Mouse (Mus musculus): ENCODE measurements around the gene Ppp2r5b. TPM values are rescaled to one million over a fixed set of nuclear protein-coding genes. Genes with fewer than 3 reads are reported as not detected.

Ppp2r5b gene
- total RNA-seq (2021) = 10 to 100 TPM; 26.2 to 26.4 TPM
- long read RNA-seq, experiment 1, transcript Ppp2r5b-201 (14 exons, 2,742 nt) = major isoform, 35 of 42 reads
- long read RNA-seq, experiment 1, partial matches to known transcripts = 3 of 42 reads
- long read RNA-seq, experiment 1, other reads (novel, unspliced or antisense) = 4 of 42 reads
- long read RNA-seq, experiment 2, transcript Ppp2r5b-201 (14 exons, 2,742 nt) = major isoform, 53 of 64 reads
- long read RNA-seq, experiment 2, partial matches to known transcripts = 6 of 64 reads
- long read RNA-seq, experiment 2, other reads (novel, unspliced or antisense) = 5 of 64 reads

DNA sequence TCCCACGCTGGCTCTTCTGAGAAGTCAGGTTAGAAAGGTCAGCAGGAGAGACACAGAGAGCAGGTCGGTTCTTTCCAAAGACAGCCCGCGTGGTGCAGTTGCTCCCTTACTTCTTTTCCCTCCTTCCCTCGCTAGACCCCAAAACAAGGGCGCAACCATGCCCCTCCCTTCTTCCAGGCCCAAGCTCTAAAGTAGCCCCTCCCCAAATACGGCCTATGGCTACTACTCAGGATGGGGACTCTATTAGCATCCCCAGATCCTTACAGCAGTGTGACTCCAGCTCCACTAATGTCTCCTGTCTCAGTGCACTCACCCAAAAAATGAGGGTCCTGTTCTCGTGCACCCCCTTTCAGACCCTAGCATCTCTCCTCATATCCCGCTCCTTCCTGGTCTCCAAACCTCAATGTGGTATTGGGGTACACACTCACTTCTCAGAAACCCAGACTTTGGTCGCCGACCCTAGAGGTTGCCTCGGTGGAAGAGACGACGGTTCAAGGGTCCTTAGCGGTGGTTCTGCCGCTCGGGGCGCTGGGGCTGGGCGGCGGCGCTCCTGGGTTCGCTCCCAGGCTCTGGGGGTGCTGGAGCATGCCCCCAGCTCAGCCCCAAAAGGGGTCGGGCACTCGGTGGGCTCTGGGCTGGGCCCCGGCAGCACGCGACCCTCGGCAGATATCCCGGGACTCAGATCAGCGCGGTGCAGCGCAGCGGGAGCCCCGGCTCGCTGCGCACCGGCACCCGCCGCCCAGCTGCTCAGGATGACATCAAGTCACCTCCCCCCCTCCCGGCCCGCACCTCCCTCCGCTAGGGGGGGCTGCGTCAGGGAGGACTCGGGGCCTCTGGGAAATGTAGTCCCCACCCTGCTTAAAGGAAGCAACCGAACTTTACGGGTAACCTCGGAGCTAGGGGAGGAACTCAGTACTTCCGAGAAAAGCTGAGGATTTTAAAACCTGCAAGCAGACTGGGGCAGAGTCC is at the start of gene Ppp2r5b:
Ppp2r5b (minus strand) TSS at position 789 of the 969 bp plus-strand sequence.
- peak; percentile 90 to 92 for DNase-seq (ENCODE audit: low spot score in 2 of 2)

DNA sequence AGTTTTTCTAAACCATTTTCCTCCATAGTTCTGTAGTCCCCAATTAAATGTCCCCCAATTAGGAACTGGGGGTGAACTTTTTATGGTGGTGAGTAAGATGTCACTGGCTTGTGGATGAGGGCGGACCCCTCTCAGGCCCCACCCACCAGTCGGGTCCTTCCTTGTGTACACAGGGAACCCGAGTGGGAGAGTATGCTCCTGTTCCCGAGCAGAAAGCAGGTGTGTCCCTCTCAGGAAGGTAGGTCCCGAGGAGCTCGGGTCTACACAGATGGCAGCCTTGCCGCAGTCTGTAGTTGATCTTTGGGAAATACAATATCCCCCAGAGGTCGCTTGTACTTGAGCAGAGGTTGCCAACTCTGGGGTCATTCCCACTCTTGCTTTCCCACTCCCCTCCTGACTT is 49.6 kb upstream of the Ppp2r5b start:
- no peak for DNase-seq (ENCODE audit: low spot score in 2 of 2)

DNA sequence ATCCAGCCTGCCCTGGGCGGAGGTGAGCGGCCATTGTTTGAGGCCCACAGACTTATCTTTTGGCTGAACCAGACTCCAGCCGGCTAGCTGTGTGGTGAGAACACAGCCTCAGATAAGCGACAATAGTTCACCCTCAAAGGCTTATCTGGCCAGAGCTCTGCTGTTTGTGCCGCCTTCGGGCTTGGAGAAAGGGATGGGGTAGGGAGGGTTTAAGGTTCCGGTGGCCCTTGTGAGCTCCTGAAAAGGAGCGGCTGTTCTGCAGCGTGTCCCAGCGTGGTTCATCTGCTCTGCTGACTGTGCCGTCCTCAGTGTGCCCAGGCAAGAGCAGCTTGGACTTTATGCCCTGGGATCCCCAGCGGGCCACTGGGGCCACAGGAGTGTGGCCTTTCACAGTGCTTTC is 48.8 kb upstream of the Ppp2r5b start:
- DNase-seq (ENCODE audit: low spot score in 2 of 2) = no peak

DNA sequence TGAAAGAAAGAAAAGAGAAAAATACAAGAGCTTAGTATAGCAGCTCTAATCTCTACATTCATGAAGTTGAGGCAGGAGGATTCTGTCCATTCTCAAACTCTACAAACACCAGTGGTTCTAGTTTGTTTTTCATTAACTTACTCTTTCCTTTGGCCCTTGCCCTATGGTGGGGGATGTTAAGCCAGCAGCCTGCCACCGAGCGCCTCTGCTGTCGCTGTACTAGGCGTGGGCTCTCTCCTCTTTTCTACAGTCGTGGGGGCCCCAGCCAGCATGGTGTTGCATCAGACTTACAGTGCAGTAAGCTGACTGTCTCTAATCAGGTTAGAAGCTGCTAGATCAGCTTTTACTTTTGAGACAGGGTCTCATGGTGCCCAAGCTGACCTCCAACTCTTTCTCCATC is 47.3 kb upstream of the Ppp2r5b start:
- DNase-seq (ENCODE audit: low spot score in 2 of 2) = no peak

DNA sequence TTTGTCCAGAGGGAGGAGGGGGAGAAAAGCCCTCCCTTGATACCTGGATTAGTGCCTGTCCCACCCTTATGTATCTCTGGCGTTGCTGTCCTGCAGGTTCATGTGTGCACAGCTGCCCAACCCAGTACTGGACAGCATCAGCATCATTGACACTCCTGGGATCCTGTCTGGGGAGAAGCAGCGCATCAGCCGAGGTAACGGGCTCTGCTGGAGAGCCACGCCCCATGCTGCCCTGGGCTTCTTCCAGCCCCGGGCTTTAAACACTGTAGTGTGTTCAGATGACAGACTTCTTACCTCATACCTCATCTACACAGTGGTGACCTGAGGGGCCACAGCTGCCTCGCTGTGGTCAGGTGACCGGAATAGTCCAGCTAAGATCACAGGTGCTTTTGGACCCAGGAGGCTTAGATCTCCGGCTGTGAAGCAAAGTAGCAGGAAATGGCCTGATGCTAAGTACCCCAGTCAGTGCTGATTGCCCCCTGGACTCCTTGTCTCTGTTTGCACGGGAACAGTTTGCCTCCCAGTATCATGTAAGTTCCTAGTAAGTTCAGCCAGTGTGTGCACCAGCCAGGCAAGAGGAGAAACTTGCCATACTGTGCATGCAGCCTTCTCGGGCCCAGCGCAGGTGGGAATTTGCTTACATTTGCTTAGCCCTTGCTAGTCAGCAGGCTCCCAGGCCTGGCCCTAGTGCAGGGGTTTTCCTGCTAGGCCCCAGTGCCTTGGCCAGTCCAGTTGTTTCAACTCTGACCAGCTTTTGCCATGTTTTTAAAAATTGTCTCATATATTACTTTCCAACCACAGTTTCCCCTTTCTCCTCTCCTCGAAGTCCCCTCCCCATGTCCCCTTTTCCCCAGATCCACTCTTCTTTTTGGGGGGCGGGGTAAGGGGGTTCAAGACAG is 45.7 kb upstream of the Ppp2r5b start:
- no peak for DNase-seq (ENCODE audit: low spot score in 2 of 2)

DNA sequence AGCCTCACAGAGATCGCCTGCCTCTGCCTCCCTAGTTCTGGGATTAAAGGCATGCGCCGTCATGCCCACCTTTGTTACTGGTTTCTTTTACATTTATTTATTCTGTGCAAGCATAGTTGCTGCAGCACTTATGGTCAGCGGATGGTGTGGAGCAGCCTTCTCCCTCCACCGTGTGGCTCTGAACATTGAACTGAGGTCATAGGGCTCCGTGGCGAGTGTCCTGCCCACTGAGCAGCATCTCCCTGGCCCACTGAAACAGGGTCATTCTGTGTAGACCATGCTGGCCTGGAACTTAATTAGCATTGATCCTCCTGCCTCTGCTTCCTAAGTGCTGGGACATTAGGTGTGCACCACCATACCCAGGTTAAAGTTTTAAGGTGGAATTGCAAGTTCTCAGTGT is 44.9 kb upstream of the Ppp2r5b start:
- DNase-seq (ENCODE audit: low spot score in 2 of 2) = no peak

DNA sequence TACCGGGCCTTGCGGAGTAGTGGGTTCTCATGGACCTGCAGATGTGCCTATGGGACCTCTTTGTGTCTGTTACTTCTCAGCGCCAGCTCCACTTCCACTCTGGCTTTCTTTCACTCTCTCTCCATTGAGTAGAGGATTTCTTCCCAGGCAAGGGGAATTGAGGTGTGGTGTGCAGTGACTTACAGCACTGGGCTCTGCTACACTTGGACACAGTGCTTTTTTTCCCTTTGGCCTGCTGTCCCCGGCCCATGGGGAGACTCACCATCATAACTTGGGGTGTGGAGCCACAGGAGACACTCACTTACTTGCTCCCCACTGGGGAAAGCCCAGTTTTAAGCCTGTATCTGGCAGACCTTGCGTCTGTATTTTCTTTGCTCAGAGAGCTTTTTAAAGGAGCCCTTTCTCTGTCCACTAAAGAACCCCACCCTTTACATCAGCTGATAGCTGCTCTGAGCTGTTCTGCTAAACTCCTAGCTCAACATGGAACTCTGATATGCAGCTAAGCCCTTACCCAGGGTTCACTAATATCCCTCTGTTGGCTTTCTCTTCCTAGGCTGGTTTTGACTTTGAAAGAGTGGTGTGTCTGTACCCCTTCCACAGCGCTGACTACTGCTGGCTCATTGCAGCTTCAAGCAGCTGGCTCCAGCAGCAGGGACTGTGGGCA is 43.9 kb upstream of the Ppp2r5b start:
- DNase-seq (ENCODE audit: low spot score in 2 of 2) = no peak

DNA sequence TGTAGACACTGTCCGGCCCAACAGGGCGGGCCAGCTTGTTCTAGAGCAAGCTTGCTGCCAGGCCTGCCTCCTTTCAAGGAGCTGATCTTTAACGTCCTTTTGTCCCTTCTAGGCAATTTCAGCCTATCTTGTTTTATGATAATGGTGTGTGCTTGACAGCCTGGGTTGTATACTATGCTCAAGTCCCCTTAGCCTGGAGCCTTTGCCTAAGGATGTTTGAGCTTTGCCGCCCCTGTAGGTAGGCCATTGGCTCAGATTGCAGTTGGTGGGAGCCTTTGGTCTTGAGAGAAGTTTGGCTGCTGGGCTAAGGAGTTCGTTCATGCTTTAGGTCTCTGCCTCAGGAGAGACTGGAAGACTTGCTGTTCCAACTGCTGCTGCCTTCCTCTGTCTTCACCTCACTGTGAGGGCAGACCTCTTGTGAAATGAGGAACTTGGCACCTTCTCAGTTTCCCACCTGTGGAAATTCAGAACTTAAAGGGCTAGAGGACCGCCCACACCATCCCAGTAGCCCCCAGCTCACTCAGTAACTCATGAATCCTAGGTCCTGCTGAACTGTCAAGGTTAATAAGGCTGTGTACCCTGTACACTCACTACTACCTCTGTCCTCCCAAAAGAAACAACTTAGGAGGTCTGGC is 42.9 kb upstream of the Ppp2r5b start:
- DNase-seq (ENCODE audit: low spot score in 2 of 2) = no peak

DNA sequence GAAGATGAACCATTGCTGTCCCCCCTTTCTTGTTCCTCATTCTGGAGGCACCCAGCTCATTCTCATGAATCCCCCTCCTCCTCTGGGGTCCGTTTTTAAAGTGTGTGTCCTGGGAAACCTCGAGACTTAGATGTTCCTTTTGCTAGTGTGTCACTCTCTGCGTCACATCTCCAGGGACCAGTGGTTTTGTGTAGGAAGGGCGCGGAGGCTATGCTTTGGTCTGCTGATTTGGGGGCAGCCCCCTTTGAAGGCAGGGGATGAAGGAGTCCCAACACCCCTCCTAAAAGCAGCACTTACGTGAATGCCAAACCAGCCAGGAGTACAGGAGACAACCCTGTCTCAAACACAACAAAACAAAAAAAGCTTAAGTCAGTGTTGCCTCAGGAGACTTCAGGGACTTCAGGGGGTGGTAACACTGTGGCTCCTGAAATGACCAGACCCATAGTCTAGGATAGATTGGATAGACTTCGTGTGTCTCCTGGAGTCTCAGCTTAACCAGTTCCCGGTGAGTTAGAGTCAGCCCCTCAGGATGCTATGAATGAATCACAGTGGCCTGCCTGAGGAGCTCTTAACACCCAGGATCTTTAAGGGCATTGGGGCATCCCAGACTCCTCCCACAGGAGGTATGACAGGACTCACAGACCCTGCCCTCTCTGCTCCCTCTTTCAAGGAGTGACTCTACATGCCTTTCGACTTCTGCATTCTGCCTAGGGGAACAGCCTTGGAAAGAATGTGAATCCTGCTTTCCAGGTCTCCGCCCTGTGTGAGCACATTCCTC is 42.2 kb upstream of the Ppp2r5b start:
- DNase-seq (ENCODE audit: low spot score in 2 of 2) = peak in 1 of 2 experiments; percentile 73

DNA sequence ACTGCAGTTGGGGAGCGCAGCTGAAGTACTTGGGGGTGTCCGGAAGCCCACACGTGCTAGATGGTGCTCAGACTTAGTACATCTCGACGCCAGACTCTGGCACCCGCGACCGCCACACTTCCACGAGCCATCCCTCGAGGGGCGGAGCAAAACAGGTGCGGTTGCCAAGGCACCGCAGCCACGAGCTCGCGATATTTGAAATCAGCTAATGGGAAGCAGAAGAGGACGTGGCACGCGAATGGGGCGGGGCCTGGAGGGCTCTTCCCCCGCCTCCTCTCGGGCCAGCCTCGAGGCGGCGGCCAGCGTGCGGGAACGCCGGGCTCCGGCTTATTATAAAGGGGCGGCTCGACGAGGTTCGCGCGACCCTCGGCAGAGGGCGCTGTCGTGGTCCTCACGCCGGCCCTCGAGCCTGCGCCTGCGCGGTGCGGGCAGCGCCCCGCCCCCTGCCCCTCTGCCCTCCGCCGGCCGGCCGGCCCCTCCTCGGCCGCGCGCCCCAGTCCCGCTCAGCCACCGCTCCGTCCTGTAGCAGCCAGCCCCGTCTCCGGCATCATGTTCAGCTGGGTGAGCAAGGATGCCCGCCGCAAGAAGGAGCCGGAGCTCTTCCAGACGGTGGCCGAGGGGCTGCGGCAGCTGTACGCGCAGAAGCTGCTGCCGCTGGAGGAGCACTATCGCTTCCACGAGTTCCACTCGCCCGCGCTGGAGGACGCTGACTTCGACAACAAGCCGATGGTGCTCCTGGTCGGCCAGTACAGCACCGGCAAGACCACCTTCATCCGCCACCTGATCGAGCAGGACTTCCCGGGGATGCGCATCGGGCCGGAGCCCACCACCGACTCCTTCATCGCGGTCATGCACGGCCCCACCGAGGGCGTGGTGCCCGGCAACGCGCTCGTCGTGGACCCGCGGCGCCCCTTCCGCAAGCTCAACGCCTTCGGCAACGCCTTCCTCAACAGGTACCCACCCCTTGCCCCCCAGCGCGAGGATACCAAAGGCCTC is 41.1 kb upstream of the Ppp2r5b start, which contains the start of gene Ehd1:
Ehd1 (plus strand) TSS at position 300 of the 996 bp plus-strand sequence.
- peak; percentile 96 to 97 for DNase-seq (ENCODE audit: low spot score in 2 of 2)

DNA sequence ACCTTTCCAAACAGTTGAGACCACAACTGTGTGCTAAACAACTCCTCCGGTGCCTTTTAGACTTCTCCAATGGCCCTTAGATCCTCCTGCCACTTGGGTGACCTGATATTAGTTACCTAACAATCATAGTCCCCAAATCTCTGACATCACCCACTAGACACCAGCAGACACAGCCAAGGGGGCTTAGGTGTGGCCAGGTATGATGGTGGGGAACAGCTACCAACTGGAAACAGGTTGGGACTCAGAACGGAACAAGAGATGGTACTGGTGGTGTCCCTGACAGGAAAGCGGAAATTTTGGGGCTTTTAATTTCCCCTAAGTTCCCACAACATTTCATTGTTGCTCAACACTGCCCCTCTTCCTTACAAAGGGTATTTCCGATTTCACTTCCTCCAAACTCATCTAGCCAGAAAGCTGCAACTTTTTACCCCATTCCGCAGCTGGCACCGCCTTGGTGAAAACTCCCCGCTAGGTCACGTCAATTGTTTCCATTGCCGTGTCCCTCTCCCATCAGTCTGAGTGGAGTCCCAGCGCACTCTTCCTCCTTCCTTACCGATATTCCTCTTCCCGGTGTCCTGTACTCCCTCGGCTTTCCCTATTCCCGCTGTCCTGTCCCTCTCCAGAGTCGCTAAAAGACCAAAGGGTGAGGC is 40.2 kb upstream of the Ppp2r5b start:
- DNase-seq (ENCODE audit: low spot score in 2 of 2) = no peak

DNA sequence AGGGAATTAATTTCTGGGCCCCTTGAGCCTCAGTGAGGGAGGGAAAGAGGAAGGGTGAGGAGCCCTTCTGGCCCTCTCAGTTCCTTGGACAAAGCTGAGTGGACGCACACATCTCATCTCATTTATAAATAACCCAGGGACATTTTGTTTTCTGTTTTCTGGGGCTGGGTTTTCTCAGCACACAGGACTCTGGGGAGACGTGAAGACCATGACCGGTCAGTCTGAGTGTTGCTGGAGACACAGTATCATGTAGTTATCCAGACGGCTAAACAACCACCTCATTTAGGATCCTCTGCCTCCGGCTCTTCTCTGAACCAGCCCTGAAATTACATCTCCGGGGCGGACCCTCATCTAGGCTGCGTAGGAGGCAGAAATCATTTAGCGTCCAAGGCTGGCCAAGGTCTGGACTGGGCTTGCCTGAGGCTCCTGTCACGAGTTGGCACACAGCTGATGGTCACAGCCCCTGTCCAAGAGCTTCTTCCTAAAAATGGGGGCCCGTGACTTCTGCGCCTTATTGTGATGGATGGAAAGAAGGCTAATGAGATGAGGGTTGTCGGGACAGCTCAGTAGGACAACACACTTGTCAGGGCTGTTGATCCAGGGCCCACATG is 38.4 kb upstream of the Ppp2r5b start:
- DNase-seq (ENCODE audit: low spot score in 2 of 2) = no peak

DNA sequence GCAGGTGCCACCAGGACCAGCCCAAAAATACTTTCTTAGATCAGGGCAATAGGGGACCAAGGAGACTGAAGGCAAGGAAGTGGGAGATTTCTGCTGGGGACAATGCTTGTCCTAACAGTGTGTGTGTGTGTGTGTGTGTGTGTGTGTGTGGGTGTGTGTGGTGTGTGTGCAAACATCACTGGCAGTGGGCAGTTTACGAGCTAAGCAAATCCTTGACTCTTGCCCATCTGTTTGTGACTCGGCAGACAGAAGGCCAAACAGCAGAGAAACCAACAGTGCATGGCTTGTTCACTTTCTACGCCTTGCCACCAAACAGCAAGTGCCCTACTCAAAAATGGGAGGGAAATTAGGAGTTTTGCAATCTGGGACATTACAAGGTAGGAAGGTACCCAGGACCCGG is 37.9 kb upstream of the Ppp2r5b start:
- DNase-seq (ENCODE audit: low spot score in 2 of 2) = no peak

DNA sequence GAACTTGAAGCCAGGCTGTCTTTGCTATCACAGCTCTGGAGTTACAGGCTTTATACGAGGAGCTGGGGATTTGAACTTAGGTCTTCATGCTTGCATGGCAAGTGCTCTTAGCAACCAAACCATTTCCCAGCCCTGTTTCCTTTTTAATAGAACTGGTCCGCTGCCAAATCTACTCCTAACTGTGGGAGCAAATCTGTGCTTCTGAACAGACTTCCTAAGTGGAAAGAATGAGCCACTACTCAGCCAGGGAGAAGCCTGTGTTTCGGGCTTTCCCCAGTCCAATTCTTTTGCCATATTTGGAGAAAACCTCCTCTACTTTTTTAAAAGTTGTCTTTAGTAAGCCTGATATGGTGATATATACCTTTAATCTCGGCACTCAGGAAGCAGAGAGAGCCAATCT is 37.1 kb upstream of the Ppp2r5b start:
- DNase-seq (ENCODE audit: low spot score in 2 of 2) = no peak

DNA sequence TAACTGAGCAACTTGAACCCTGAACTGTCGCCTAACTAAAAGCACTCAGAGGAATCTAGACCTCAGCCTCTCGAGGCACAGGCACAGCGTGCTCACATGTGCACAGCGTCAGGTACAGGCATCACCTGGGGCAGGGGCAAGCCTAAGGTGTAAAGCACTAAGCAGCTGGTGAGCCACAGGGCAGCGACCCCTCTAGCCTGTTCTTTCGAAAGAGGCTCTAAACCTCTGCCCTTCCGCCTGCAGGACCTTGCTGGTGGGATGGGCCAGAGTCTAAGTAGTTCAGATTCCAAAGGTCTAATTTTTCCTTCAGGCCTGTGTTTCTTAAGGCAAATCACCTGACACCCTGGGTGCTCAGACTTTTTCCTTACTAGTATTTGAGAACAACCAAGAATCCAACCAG is 36.4 kb upstream of the Ppp2r5b start:
- no peak for DNase-seq (ENCODE audit: low spot score in 2 of 2)

DNA sequence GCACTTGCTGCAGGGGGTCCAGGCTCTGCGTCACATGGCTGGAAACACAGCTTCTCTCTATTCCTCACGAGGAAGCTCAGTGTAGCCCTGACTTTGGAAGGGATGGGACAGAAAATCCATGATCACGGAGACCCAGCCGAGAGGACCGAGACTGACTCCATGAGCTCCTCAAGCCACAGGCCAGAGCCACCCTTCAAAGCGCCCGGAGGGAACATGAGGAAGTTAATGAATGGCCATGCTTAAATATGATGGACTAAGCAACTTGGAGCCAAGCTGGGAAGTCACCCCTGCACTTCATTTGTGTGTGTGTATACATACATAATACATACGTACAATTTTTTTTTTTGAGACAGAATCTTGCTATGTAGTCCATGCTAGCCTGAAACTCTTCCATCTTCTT is 35.5 kb upstream of the Ppp2r5b start:
- DNase-seq (ENCODE audit: low spot score in 2 of 2) = no peak

DNA sequence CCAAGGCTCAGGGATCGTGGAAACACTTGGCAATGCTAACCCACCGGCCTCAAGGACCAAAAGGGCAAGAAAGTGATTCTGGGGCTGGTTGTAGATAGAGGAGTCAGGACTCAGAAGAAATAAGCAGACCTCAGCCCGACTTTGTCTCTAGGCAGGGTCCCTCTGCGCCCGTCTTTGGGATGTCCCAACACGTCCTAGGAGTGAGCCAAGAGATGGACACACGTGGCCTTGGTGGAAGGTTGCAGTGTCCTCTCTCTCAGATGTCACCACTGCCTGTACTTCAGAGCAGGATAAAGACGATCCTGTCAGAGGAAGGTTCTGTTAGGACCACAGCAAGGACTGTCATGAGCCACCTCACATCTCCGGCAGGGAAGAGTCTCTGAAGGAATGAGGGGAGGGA is 35.0 kb upstream of the Ppp2r5b start:
- no peak for DNase-seq (ENCODE audit: low spot score in 2 of 2)
